30 mouse cellular contexts compared by ENCODE assay signal in the genomic region with DNA sequence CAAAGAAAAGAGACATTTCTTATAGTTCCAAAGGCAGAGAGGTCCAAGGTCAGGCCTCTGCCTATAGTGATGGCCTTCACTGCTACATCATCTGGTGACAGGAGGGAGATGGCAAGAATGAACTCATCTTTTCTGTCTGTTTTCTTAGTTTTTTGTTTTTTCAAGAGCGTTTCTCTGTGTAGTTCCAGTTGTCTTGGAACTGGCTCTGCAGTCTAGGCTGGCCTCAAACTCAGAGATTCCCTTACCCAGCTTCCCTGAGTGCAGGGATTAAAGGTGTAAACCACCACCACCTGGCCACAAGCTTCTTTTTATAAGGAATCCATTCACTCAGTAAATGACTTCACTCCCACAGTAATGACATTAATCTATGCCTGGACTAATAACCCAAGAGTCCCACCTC.
"Had no signal": no experiment of that assay in that cellular context is flagged by ENCODE, and none has a peak within 500 bp of the region (broad histone marks: within the 10 kb centered on the region; RNA-seq: fewer than 3 reads in every experiment).

No protein-coding gene starts in this region.

- DNase-seq: left cerebral cortex, postnatal 4 days; liver; liver, embryonic 13.5 days; liver, postnatal 0 days; lung, adult 18-20 months; lung, adult 2 months; lung, embryonic 14.5 days; lung, postnatal 10 days; lung, postnatal 14 days; lung, postnatal 36 days; lung, postnatal 4 days had no signal

- H3K4me3 ChIP-seq: limb, embryonic 10.5 days; limb, embryonic 12.5 days; limb, embryonic 13.5 days; limb, embryonic 15.5 days; liver, embryonic 12.5 days; liver, embryonic 13.5 days; liver, embryonic 15.5 days; lung, embryonic 15.5 days; megakaryocyte, embryonic 14.5 days; midbrain, embryonic 10.5 days; midbrain, embryonic 12.5 days; midbrain, embryonic 13.5 days; midbrain, embryonic 15.5 days; myocyte; neural tube, embryonic 12.5 days had no signal

- H3K9ac ChIP-seq: limb, embryonic 12.5 days; limb, embryonic 13.5 days; limb, embryonic 15.5 days; liver, embryonic 12.5 days; liver, embryonic 13.5 days; liver, embryonic 14.5 days; liver, embryonic 15.5 days; liver, postnatal 0 days; lung, embryonic 14.5 days; lung, embryonic 15.5 days; midbrain, embryonic 12.5 days; midbrain, embryonic 13.5 days; midbrain, embryonic 15.5 days; neural tube, embryonic 12.5 days had no signal

- H3K36me3 ChIP-seq: limb, embryonic 10.5 days; limb, embryonic 12.5 days; limb, embryonic 13.5 days; limb, embryonic 15.5 days; liver, embryonic 12.5 days; liver, embryonic 13.5 days; liver, embryonic 15.5 days; lung, embryonic 15.5 days; midbrain, embryonic 10.5 days; midbrain, embryonic 12.5 days; midbrain, embryonic 13.5 days; midbrain, embryonic 15.5 days; neural tube, embryonic 12.5 days had no signal

- H3K9me3 ChIP-seq: limb, embryonic 10.5 days; limb, embryonic 12.5 days; limb, embryonic 13.5 days; limb, embryonic 15.5 days; liver, embryonic 12.5 days; liver, embryonic 13.5 days; liver, embryonic 15.5 days; lung, embryonic 15.5 days; midbrain, embryonic 10.5 days; midbrain, embryonic 12.5 days; midbrain, embryonic 13.5 days; midbrain, embryonic 15.5 days; neural tube, embryonic 12.5 days had no signal

- H3K4me2 ChIP-seq: limb, embryonic 12.5 days; limb, embryonic 13.5 days; limb, embryonic 15.5 days; liver, embryonic 11.5 days; liver, embryonic 12.5 days; liver, embryonic 13.5 days; liver, embryonic 15.5 days; lung, embryonic 14.5 days; lung, embryonic 15.5 days; midbrain, embryonic 12.5 days; midbrain, embryonic 13.5 days; midbrain, embryonic 15.5 days; neural tube, embryonic 12.5 days had no signal

- H3K27me3 ChIP-seq: limb, embryonic 12.5 days; limb, embryonic 13.5 days; limb, embryonic 15.5 days; liver, embryonic 12.5 days; liver, embryonic 13.5 days; liver, embryonic 15.5 days; lung, embryonic 15.5 days; megakaryocyte, embryonic 14.5 days; midbrain, embryonic 12.5 days; midbrain, embryonic 13.5 days; midbrain, embryonic 15.5 days; neural tube, embryonic 12.5 days had no signal

- H3K27ac ChIP-seq: limb, embryonic 10.5 days; limb, embryonic 12.5 days; limb, embryonic 13.5 days; limb, embryonic 15.5 days; liver, embryonic 12.5 days; liver, embryonic 13.5 days; liver, embryonic 14.5 days; liver, embryonic 15.5 days; lung, embryonic 15.5 days; macrophage; midbrain, embryonic 10.5 days; midbrain, embryonic 12.5 days; midbrain, embryonic 13.5 days; midbrain, embryonic 15.5 days; neural tube, embryonic 12.5 days had no signal

- H3K4me1 ChIP-seq: limb, embryonic 10.5 days; limb, embryonic 12.5 days; limb, embryonic 13.5 days; limb, embryonic 15.5 days; liver, embryonic 12.5 days; liver, embryonic 15.5 days; midbrain, embryonic 10.5 days; midbrain, embryonic 12.5 days; neural tube, embryonic 12.5 days had no signal

- ATAC-seq: liver, embryonic 12.5 days; liver, postnatal 0 days; lung, postnatal 0 days; midbrain, embryonic 13.5 days; midbrain, embryonic 15.5 days; midbrain, embryonic 16.5 days had no signal
